Mouse (Mus musculus) midbrain, postnatal 0 days (tissue): Measurements from ENCODE around the gene Fzd7. TPM values are rescaled to one million over a fixed set of nuclear protein-coding genes. Genes with fewer than 3 reads are reported as not detected.

Experiments used
- ATAC-seq: fragments of 200-750 bp; cut with Nextera tagmentation; 2 replicates; pipeline ENCODE4 v1.8.0; 2017; ENCODE audit warnings: moderate number of reproducible peaks, mild to moderate bottlenecking, moderate TSS enrichment, moderate library complexity; ENCODE audit not compliant: low FRiP score
- DNase-seq: peaks from one replicate; pipeline ENCODE4 v3.0.0-alpha.2; 2015; ENCODE audit warnings: low spot score
- H3K27ac ChIP-seq: fragments of 300-500 bp; sonication (generic); 2 replicates; pipeline ENCODE4 v1.5.1; 2014; ENCODE audit warnings: low read depth, mild to moderate bottlenecking, low read length, mixed read lengths
- H3K27me3 ChIP-seq: fragments of 300-500 bp; sonication (generic); 2 replicates; pipeline ENCODE4 v1.6.1; 2014; ENCODE audit warnings: low read length, control low read depth, mixed read lengths; ENCODE audit not compliant: insufficient read depth
- H3K36me3 ChIP-seq: fragments of 300-500 bp; sonication (generic); 2 replicates; pipeline ENCODE4 v1.6.1; 2014; ENCODE audit warnings: low read length, control low read depth, mixed read lengths; ENCODE audit not compliant: insufficient read depth
- H3K4me1 ChIP-seq: fragments of 300-500 bp; sonication (generic); 2 replicates; pipeline ENCODE4 v1.6.1; 2014; ENCODE audit warnings: mild to moderate bottlenecking, control low read depth, antibody characterized with exemption, low read length, mixed read lengths; ENCODE audit not compliant: insufficient read depth
- H3K4me2 ChIP-seq: fragments of 300-500 bp; sonication (generic); 2 replicates; pipeline ENCODE4 v1.6.1; 2014; ENCODE audit warnings: low read depth, mild to moderate bottlenecking, low read length, mixed read lengths; ENCODE audit not compliant: poor library complexity, severe bottlenecking
- H3K4me3 ChIP-seq: fragments of 300-500 bp; sonication (generic); 2 replicates; pipeline ENCODE4 v1.5.1; 2014; ENCODE audit warnings: low read depth, mild to moderate bottlenecking, low read length, moderate library complexity
- H3K9ac ChIP-seq: fragments of 300-500 bp; sonication (generic); replicated peaks from 2 replicates; pipeline ENCODE4 v1.6.1; 2014; ENCODE audit warnings: mild to moderate bottlenecking, low read length, moderate library complexity, mixed read lengths; ENCODE audit not compliant: poor library complexity, severe bottlenecking
- H3K9me3 ChIP-seq: fragments of 300-500 bp; sonication (generic); 2 replicates; pipeline ENCODE4 v1.6.1; 2016; ENCODE audit warnings: low read length, control low read depth
- CTCF ChIP-seq: IDR thresholded peaks from 2 replicates; pipeline ENCODE4 v1.5.1; 2016; ENCODE audit warnings: antibody characterized with exemption, mild to moderate bottlenecking
- WGBS: fragments of 180-500 bp; shearing (Covaris S2); extraction: QIAGEN DNeasy Blood & Tissue Kit; methylation state at CpG from one replicate; pipeline ENCODE4 v1.1.7; 2014; 5-methylcytosine and 5-hydroxymethylcytosine counted together
- polyA plus RNA-seq: library from polyadenylated mRNA; unstranded; fragments of >200 nt; fragmentation: Nextera tagmentation; extraction: Ambion mirVana; gene quantifications from 2 replicates; pipeline ENCODE4 v1.2.1, GENCODE M21; 2015
- total RNA-seq: library from RNA; depleted of rRNA; stranded (reverse); fragments of >200 nt; gene quantifications from 2 replicates; pipeline ENCODE4 v1.2.3, GENCODE M21; 2014

Gene Fzd7
- total and polyA plus RNA-seq, 2 experiments from 2014 or later = 1.7 to 11.9 TPM

- no peak for ATAC-seq
- no peak for DNase-seq
- H3K9me3 ChIP-seq = no peaks in the 10 kb centered on the region
- peak overlapping the region; percentile 2; the same call in 1 of the 2 replicates for H3K4me2 ChIP-seq
- no peak overlapping the region for H3K4me3 ChIP-seq
- H3K4me1 ChIP-seq = peaks cover 10% of the 10 kb centered on the region; the same call in 1 of the 2 replicates
- H3K36me3 ChIP-seq = no peaks in the 10 kb centered on the region
- no peak overlapping the region for H3K27ac ChIP-seq
- no peak for TF ChIP-seq CTCF
- no peak overlapping the region for H3K9ac ChIP-seq
- WGBS = 13% methylated on average over 10 of the region's 10 CpGs
- peaks cover 12% of the 10 kb centered on the region for H3K27me3 ChIP-seq
Measured at GRCm38 (mm10) chr1:59487651-59488051, 5.4 kb downstream of the Fzd7 start.

- H3K9ac ChIP-seq = no peak overlapping the region
- TF ChIP-seq CTCF = no peak
- H3K27ac ChIP-seq = no peak overlapping the region
- H3K4me3 ChIP-seq = no peak overlapping the region
- no peaks in the 10 kb centered on the region for H3K36me3 ChIP-seq
- ATAC-seq (no peak), DNase-seq (no peak)
- no peaks in the 10 kb centered on the region for H3K9me3 ChIP-seq
- 51% methylated on average over 4 of the region's 4 CpGs for WGBS
- no peak overlapping the region for H3K4me2 ChIP-seq
- peaks cover 10% of the 10 kb centered on the region; the same call in 1 of the 2 replicates for H3K4me1 ChIP-seq
- peaks cover 7% of the 10 kb centered on the region for H3K27me3 ChIP-seq
Measured at GRCm38 (mm10) chr1:59488481-59488880, 6.3 kb downstream of the Fzd7 start.

- 63% methylated on average over 4 of the region's 4 CpGs for WGBS
- Histone ChIP-seq H3K27me3 (peaks cover 5% of the 10 kb centered on the region), H3K27ac (no peak overlapping the region), H3K4me2 (no peak overlapping the region), H3K36me3 (no peaks in the 10 kb centered on the region), H3K9me3 (no peaks in the 10 kb centered on the region), H3K4me3 (no peak overlapping the region), H3K9ac (no peak overlapping the region), H3K4me1 (peaks cover 8% of the 10 kb centered on the region; the same call in 1 of the 2 replicates)
- TF ChIP-seq CTCF = no peak
- ATAC-seq (no peak), DNase-seq (no peak)
Measured at GRCm38 (mm10) chr1:59488991-59489390, 6.8 kb downstream of the Fzd7 start.

GRCm38 (mm10) chr1:59491517-59491916 lies 9.3 kb downstream of the Fzd7 start:
- H3K4me2 ChIP-seq = no peak overlapping the region
- no peaks in the 10 kb centered on the region for H3K36me3 ChIP-seq
- DNase-seq = no peak
- no peaks in the 10 kb centered on the region for H3K9me3 ChIP-seq
- H3K4me1 ChIP-seq = no peaks in the 10 kb centered on the region
- H3K4me3 ChIP-seq = no peak overlapping the region
- no peak overlapping the region for H3K27ac ChIP-seq
- no peak overlapping the region for H3K9ac ChIP-seq
- 85% methylated on average over 9 of the region's 9 CpGs for WGBS
- TF ChIP-seq CTCF = no peak
- ATAC-seq = no peak
- H3K27me3 ChIP-seq = no peaks in the 10 kb centered on the region

- no peaks in the 10 kb centered on the region for H3K4me1 ChIP-seq
- no peak overlapping the region for H3K4me2 ChIP-seq
- H3K27me3 ChIP-seq = no peaks in the 10 kb centered on the region
- H3K9ac ChIP-seq = no peak overlapping the region
- ATAC-seq = no peak
- WGBS = 61% methylated on average over 4 of the region's 4 CpGs
- H3K4me3 ChIP-seq = no peak overlapping the region
- H3K9me3 ChIP-seq = no peaks in the 10 kb centered on the region
- DNase-seq = no peak
- H3K36me3 ChIP-seq = no peaks in the 10 kb centered on the region
- TF ChIP-seq CTCF = no peak
- H3K27ac ChIP-seq = no peak overlapping the region
Measured at GRCm38 (mm10) chr1:59492432-59492831, 10.2 kb downstream of the Fzd7 start.

- Histone ChIP-seq H3K4me2 (no peak overlapping the region), H3K9me3 (no peaks in the 10 kb centered on the region), H3K36me3 (no peaks in the 10 kb centered on the region), H3K4me1 (no peaks in the 10 kb centered on the region), H3K27me3 (no peaks in the 10 kb centered on the region), H3K4me3 (no peak overlapping the region), H3K9ac (no peak overlapping the region), H3K27ac (no peak overlapping the region)
- WGBS = 94% methylated on average over 5 of the region's 5 CpGs
- TF ChIP-seq CTCF = no peak
- DNase-seq = no peak
- no peak for ATAC-seq
Measured at GRCm38 (mm10) chr1:59495970-59496369, 13.7 kb downstream of the Fzd7 start.
